Mouse (Mus musculus) forebrain, embryonic 12.5 days (tissue): ENCODE measurements at regions not wholly inside any gene's neighbourhood (a gene's known extent, or its start where the extent isn't known, plus 50 kb on each side); places are given as distances from the start of the nearest gene placed in this dataset.
A peak's percentile ranks its signal among the peaks of the same experiment; 100 is the strongest.

ENCODE experiments used
- ATAC-seq: fragments of 200-750 bp; cut with Nextera tagmentation; 2 replicates; pipeline ENCODE4 v1.8.0; 2017; ENCODE audit warnings: moderate TSS enrichment; ENCODE audit not compliant: low FRiP score
- H3K27ac ChIP-seq: fragments of 300-500 bp; sonication (generic); 2 replicates; pipeline ENCODE4 v1.5.1; 2016; ENCODE audit warnings: mild to moderate bottlenecking
- H3K27me3 ChIP-seq: fragments of 300-500 bp; sonication (generic); 2 replicates; pipeline ENCODE4 v1.6.1; 2016; ENCODE audit warnings: mild to moderate bottlenecking
- H3K36me3 ChIP-seq: fragments of 300-500 bp; sonication (generic); replicated peaks from 2 replicates; pipeline ENCODE4 v1.6.1; 2016; ENCODE audit warnings: mild to moderate bottlenecking
- H3K4me1 ChIP-seq: fragments of 300-500 bp; sonication (generic); 2 replicates; pipeline ENCODE4 v1.6.1; 2016
- H3K4me2 ChIP-seq: fragments of 300-500 bp; sonication (generic); 2 replicates; pipeline ENCODE4 v1.6.1; 2016; ENCODE audit warnings: mild to moderate bottlenecking, moderate library complexity
- H3K4me3 ChIP-seq: fragments of 300-500 bp; sonication (generic); replicated peaks from 2 replicates; pipeline ENCODE4 v1.5.1; 2016; ENCODE audit warnings: mild to moderate bottlenecking
- H3K9ac ChIP-seq: fragments of 300-500 bp; sonication (generic); 2 replicates; pipeline ENCODE4 v1.6.1; 2016; ENCODE audit warnings: mild to moderate bottlenecking
- H3K9me3 ChIP-seq: fragments of 300-500 bp; sonication (generic); 2 replicates; pipeline ENCODE4 v1.6.1; 2016
- WGBS: fragments of 180-500 bp; shearing (Covaris S2); methylation state at CpG from one replicate; pipeline ENCODE4 v1.1.7; 2016; 5-methylcytosine and 5-hydroxymethylcytosine counted together

- ATAC-seq = no peak
- Histone ChIP-seq H3K4me2 (no peak overlapping the region), H3K9ac (no peak overlapping the region), H3K27me3 (no peaks in the 10 kb centered on the region), H3K27ac (no peak overlapping the region), H3K36me3 (no peaks in the 10 kb centered on the region), H3K9me3 (no peaks in the 10 kb centered on the region), H3K4me3 (no peak overlapping the region), H3K4me1 (no peaks in the 10 kb centered on the region)
- whole genome bisulfite sequencing = 59% methylated on average over 2 of the region's 2 CpGs
Observed at GRCm38 (mm10) chr7:54458386-54458785, 376.9 kb upstream of the Luzp2 start.

DNA sequence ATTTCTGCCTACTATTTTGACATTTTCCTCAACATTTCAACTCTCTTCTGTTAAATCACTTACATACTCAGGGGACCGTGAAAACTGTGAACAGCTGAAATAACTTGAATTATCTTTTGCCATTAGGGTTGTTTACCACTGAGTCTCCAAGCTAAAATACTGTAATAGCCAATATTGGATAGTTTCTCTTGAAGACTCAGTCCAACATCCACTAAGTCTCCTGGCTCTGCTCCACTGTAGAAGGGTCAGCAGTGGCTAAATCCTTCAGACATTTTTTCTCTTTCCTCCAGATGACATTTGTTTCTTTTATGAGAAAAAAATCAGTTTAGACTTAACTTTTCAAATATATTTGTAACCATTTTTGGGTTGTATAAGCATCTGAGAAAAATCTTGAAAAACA is 344.0 kb upstream of the Luzp2 start:
- no peak for ATAC-seq

DNA sequence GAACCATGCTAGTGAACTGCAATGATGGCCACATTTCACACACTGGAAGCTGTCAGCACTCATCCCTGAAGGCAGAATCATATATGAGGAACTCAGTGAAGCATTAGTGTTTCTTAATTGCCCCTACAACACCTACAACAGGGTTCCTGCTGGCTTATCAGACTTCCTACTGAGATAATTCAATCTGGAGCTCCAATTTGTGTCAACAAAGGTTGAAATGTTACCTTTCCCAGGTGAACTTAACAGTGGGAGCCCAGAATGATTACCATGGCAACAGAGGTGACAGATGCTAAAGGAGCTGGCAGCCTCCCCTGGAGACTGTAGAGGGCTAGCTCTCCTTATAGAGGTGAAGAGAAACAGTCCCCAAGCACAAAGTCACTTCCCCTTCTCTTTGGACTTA is 330.1 kb upstream of the Luzp2 start:
- ATAC-seq = peak; percentile 51; the same call in 1 of the 2 replicates
- Histone ChIP-seq H3K4me2 (no peak overlapping the region), H3K36me3 (no peaks in the 10 kb centered on the region), H3K27ac (no peak overlapping the region), H3K27me3 (no peaks in the 10 kb centered on the region), H3K9ac (no peak overlapping the region), H3K9me3 (no peaks in the 10 kb centered on the region), H3K4me3 (no peak overlapping the region), H3K4me1 (no peaks in the 10 kb centered on the region)

More for the DNA sequence above, 344.0 kb upstream of the Luzp2 start:
- 87% methylated on average over 1 of the region's 1 CpGs for WGBS
- Histone ChIP-seq H3K27ac (no peak overlapping the region), H3K9ac (no peak overlapping the region), H3K36me3 (no peaks in the 10 kb centered on the region), H3K4me3 (no peak overlapping the region), H3K27me3 (no peaks in the 10 kb centered on the region), H3K4me1 (no peaks in the 10 kb centered on the region), H3K9me3 (no peaks in the 10 kb centered on the region), H3K4me2 (no peak overlapping the region)

- H3K4me2 ChIP-seq = no peak overlapping the region
- WGBS = 68% methylated on average over 2 of the region's 2 CpGs
- no peak overlapping the region for H3K4me3 ChIP-seq
- no peaks in the 10 kb centered on the region for H3K4me1 ChIP-seq
- no peak overlapping the region for H3K27ac ChIP-seq
- ATAC-seq = no peak
- no peaks in the 10 kb centered on the region for H3K36me3 ChIP-seq
- H3K9ac ChIP-seq = no peak overlapping the region
- H3K9me3 ChIP-seq = no peaks in the 10 kb centered on the region
- H3K27me3 ChIP-seq = no peaks in the 10 kb centered on the region
Observed at GRCm38 (mm10) chr7:54507006-54507405, 328.3 kb upstream of the Luzp2 start.

DNA sequence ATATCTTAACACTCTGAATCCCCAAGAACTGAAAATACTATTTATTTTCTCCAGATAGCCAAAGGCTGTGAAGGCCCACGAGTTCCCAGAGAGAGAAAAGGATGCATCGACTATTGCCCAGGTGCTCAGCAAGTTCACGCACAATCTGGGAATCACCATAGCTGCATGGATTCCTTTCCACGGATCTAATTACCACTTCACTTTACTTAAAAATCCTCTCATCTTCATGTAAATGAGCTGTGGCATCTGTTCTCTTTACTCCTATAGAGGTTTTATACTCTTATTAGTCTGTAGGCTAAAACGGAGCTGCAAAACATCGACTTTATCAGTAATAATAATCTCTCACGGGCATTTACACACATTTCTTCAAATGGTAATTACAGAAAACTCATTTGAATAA is 299.6 kb upstream of the Luzp2 start:
- ATAC-seq = no peak
- H3K9ac ChIP-seq = no peak overlapping the region
- no peaks in the 10 kb centered on the region for H3K27me3 ChIP-seq
- no peaks in the 10 kb centered on the region for H3K36me3 ChIP-seq
- no peaks in the 10 kb centered on the region for H3K9me3 ChIP-seq
- H3K4me2 ChIP-seq = no peak overlapping the region
- H3K27ac ChIP-seq = no peak overlapping the region
- 60% methylated on average over 7 of the region's 7 CpGs for WGBS
- no peaks in the 10 kb centered on the region for H3K4me1 ChIP-seq
- no peak overlapping the region for H3K4me3 ChIP-seq

DNA sequence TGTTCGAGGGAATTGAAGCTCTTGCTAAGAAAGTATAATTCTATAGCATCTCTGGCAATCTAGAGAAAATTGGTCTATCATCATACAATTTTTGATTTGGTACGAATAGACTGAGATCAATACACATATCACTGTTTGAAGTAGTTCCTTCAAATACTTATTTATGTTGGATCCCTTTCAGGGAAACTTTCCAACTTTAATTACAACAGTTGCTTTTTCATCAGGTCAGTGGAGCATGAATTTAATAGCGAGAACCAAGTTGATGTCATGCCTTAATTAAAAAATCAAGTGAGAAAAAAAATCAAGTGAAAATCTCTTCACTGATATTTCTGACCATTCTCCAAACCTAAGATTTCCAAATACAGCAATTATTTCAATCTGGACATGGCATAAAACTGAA is 277.9 kb upstream of the Luzp2 start:
- Histone ChIP-seq H3K27me3 (no peaks in the 10 kb centered on the region), H3K27ac (no peak overlapping the region), H3K4me3 (no peak overlapping the region), H3K4me2 (no peak overlapping the region), H3K36me3 (no peaks in the 10 kb centered on the region), H3K9ac (no peak overlapping the region), H3K9me3 (no peaks in the 10 kb centered on the region), H3K4me1 (no peaks in the 10 kb centered on the region)
- ATAC-seq = no peak
- 68% methylated on average over 3 of the region's 3 CpGs for WGBS

DNA sequence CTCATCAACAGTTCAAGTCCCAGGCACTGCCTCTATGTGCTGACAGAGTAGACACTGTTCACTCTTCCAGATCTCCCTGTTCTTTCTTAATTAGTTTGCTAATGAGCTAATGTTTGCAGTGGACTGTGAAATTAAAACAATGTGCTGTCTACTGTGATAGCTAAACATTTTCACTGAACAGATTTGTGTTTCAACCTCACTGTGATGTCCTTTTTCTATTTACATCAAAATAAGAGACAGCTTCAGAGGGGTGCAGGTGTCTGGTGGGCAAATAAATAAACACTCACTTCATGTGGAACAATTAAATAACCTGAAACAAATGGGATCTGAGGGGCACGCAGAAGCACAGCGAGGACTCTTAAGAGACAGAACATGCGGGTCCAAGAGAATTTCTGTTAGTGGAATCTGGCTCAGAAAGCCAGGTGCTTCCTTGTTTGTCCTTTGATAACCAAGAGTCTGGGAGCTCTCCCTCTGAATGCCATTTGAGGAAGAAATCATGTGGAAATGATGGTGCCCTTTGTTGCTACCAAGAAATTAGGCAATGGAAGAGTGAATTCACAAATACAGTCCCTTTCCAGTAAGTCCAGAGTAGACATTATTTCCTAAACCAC is 269.6 kb upstream of the Luzp2 start:
- Histone ChIP-seq H3K27ac (peak overlapping the region; percentile 59; the same call in 1 of the 2 replicates), H3K4me3 (no peak overlapping the region), H3K4me1 (peaks cover 5% of the 10 kb centered on the region; the same call in 1 of the 2 replicates), H3K4me2 (no peak overlapping the region), H3K36me3 (no peaks in the 10 kb centered on the region), H3K9ac (no peak overlapping the region), H3K9me3 (no peaks in the 10 kb centered on the region), H3K27me3 (no peaks in the 10 kb centered on the region)
- ATAC-seq = peak; percentile 82
- WGBS = 35% methylated on average over 3 of the region's 3 CpGs

- no peaks in the 10 kb centered on the region for H3K27me3 ChIP-seq
- no peak for ATAC-seq
- no peaks in the 10 kb centered on the region for H3K36me3 ChIP-seq
- H3K9me3 ChIP-seq = no peaks in the 10 kb centered on the region
- H3K27ac ChIP-seq = no peak overlapping the region
- H3K4me1 ChIP-seq = no peaks in the 10 kb centered on the region
- H3K4me2 ChIP-seq = no peak overlapping the region
- H3K4me3 ChIP-seq = no peak overlapping the region
- 81% methylated on average over 1 of the region's 1 CpGs for WGBS
- H3K9ac ChIP-seq = no peak overlapping the region
Observed at GRCm38 (mm10) chr7:54599776-54600175, 235.5 kb upstream of the Luzp2 start.

DNA sequence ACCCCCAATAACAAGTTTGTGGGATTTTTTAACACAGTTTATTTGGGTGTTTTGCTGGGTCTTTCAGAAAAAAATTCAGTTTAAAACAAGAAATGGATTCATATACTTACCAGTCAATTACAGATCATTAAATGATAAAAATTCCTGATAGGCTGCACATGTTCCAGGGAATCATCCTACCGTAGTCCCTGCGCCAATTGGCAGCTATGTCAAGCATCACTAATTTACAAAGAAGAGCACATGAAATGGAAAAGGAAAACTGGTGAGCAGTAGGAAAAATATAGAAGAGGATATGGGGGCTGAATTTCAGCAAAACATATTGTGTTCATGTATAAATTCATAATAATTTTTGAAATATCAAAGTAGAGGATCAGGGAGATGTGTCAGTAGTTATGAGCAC is 212.9 kb upstream of the Luzp2 start:
- Histone ChIP-seq H3K27me3 (no peaks in the 10 kb centered on the region), H3K4me3 (no peak overlapping the region), H3K9me3 (no peaks in the 10 kb centered on the region), H3K4me2 (no peak overlapping the region), H3K36me3 (no peaks in the 10 kb centered on the region), H3K27ac (no peak overlapping the region), H3K4me1 (no peaks in the 10 kb centered on the region), H3K9ac (no peak overlapping the region)
- WGBS = 93% methylated on average over 2 of the region's 2 CpGs
- no peak for ATAC-seq

DNA sequence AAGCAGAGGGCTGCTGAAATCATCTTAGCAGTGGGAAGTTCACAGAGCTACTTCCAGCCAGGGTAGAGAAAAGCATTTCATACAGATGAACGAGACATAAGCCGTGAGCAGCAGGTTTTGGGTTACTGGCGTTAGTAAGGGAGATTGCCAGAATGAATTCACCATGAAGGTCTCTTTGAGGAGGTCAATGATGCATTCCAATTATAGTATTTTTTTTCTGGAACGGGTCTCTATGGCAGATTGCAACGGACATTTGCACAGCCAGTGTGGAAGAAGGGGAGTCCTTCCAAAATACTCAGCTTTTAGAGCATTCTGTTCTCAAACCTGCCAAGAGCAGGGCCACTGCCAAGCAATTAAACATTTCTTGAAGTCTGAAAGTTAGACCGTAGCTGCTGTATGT is 201.4 kb upstream of the Luzp2 start:
- 79% methylated on average over 6 of the region's 6 CpGs for whole genome bisulfite sequencing
- H3K36me3 ChIP-seq = no peaks in the 10 kb centered on the region
- no peaks in the 10 kb centered on the region for H3K9me3 ChIP-seq
- H3K27me3 ChIP-seq = no peaks in the 10 kb centered on the region
- no peak overlapping the region for H3K4me2 ChIP-seq
- no peaks in the 10 kb centered on the region for H3K4me1 ChIP-seq
- no peak overlapping the region for H3K27ac ChIP-seq
- H3K9ac ChIP-seq = no peak overlapping the region
- H3K4me3 ChIP-seq = no peak overlapping the region
- no peak for ATAC-seq

DNA sequence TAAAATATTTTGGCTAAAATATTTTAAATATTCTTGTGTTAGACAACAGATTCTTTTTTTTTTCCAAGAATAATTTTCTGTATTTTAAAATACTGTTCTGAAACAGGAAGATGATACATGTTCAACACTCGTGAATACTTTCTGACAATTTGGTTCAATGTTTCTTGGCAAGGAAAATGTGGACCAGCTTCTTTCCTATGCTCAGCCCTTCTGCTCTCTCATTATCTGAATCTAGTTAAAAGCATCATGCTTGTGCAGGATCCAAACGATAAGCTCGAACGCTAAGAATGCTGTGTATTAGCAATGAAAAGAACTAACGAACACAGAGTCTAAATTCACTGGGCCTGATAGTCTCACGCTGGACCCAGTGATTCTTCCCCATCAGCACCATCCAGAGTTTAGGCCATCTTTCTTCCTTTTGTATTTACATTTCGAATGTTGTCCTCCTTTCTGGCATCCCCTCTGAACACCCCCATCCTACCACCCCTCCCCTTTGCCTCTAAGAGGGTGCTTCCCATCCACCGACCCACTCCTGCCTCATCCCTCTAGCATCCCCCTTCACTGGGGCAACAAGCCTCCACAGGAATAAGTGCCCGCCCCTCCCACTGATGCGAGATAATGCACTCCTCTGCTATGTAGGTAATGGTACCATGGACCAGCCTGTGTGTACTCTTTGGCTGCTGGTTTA is 200.8 kb upstream of the Luzp2 start:
- Histone ChIP-seq H3K4me1 (no peaks in the 10 kb centered on the region), H3K9ac (no peak overlapping the region), H3K27ac (no peak overlapping the region), H3K4me3 (no peak overlapping the region), H3K4me2 (no peak overlapping the region), H3K27me3 (no peaks in the 10 kb centered on the region), H3K9me3 (no peaks in the 10 kb centered on the region), H3K36me3 (no peaks in the 10 kb centered on the region)
- no peak for ATAC-seq
- WGBS = 80% methylated on average over 10 of the region's 10 CpGs

- Histone ChIP-seq H3K4me3 (no peak overlapping the region), H3K9me3 (no peaks in the 10 kb centered on the region), H3K4me1 (peaks cover 8% of the 10 kb centered on the region; the same call in 1 of the 2 replicates), H3K4me2 (no peak overlapping the region), H3K9ac (no peak overlapping the region), H3K27me3 (no peaks in the 10 kb centered on the region), H3K27ac (no peak overlapping the region), H3K36me3 (no peaks in the 10 kb centered on the region)
- WGBS = 92% methylated on average over 2 of the region's 2 CpGs
- no peak for ATAC-seq
Observed at GRCm38 (mm10) chr7:54645314-54645713, 190.0 kb upstream of the Luzp2 start.

DNA sequence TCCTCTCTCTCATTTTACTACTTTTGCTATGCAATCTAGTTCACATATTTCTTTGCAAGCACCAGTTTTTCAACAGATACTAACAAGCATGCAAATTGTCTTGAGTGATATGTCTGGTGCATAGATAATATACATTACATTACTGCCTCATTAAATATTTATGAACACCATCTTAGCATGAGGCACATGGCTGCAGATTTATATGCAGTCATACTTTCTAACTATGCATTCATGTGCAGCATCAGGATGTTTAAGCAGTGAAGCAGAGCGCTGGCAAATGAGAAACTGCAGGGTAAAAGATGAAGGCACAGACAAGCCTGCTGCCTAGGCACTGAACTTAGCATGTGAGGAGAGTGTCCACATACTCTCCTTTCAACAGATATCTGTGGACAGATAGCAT is 186.3 kb upstream of the Luzp2 start:
- peak; percentile 65; the same call in 1 of the 2 replicates for ATAC-seq
- Histone ChIP-seq H3K27ac (no peak overlapping the region), H3K9ac (no peak overlapping the region), H3K4me2 (no peak overlapping the region), H3K36me3 (no peaks in the 10 kb centered on the region), H3K9me3 (no peaks in the 10 kb centered on the region), H3K4me1 (peaks cover 8% of the 10 kb centered on the region; the same call in 1 of the 2 replicates), H3K27me3 (no peaks in the 10 kb centered on the region), H3K4me3 (no peak overlapping the region)
- 81% methylated on average over 1 of the region's 1 CpGs for WGBS
